Mouse (Mus musculus): ENCODE data around the gene Snai3. TPM values are rescaled to one million over a fixed set of nuclear protein-coding genes. Genes with fewer than 3 reads are reported as not detected.

The Snai3 gene
- polyA plus RNA-seq, 1 experiment from 2014 or later, result 1.4 TPM

DNA sequence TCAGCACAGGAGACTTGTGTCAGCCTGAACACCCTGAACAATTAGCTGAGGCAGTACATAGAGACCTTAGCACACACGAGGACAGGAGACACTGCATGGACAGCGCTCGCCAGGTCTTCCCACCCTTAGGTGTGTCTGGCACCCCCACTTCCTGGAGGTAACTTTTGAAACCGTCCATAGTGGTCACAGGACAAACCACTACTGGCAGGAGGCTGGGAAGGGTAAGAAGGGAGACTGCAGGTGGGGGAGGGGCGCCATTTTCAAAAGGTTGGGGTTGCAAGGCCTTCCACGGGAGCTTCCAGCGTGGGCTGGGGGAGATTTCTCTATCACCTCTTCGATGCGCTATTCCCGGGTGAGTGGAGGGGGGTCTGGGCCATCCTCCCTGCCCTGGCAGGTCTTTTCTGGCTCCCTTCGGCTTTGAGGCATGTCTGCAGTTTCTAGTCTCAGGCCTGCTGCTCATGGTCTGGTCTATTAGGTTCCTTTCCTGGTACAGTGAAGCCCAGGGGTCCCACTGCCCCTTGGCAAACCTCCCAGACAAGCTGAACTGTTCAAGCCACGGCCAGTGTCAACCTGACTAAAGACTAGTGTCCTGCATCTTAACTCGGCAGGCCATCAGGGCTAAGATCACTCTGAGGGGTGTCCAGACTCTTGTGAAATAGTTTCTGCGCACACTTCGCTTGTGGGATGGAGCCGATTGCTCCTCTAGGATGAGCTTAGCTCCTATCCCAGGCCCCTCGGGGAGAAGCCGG is 28.7 kb downstream of the Snai3 start:
- Histone ChIP-seq H3K4me1 (replicated peaks; ENCODE audit: control insufficient read depth, insufficient read depth) (no peaks in the 10 kb centered on the region), H3K4me3 (ENCODE audit: low read depth, low read length) (peak overlapping the region; percentile 48), H3K4me2 (replicated peaks; ENCODE audit: low read depth) (peak overlapping the region; percentile 71), H3K27me3 (ENCODE audit: control insufficient read depth, insufficient read depth, low read length) (no peaks in the 10 kb centered on the region), H3K9ac (ENCODE audit: low read length) (peak overlapping the region; percentile 66), H3K9me3 (ENCODE audit: control insufficient read depth, low read length) (no peaks in the 10 kb centered on the region), H3K36me3 (ENCODE audit: control insufficient read depth, insufficient read depth, low read length) (peaks cover 12% of the 10 kb centered on the region; the same call in 1 of the 2 replicates), H3K27ac (replicated peaks) (peak overlapping the region; percentile 84)
- 31% methylated on average over 18 of the region's 18 CpGs for WGBS
- ATAC-seq (ENCODE audit: low FRiP score, low TSS enrichment), result peak; percentile 9
- peak; percentile 51 for DNase-seq (ENCODE audit: low spot score)
- no peak for TF ChIP-seq CTCF (IDR thresholded peaks at IDR 0.05; ENCODE audit: low read depth)
- no peak for TF ChIP-seq EP300 (optimal IDR thresholded peaks at IDR 0.05)

DNA sequence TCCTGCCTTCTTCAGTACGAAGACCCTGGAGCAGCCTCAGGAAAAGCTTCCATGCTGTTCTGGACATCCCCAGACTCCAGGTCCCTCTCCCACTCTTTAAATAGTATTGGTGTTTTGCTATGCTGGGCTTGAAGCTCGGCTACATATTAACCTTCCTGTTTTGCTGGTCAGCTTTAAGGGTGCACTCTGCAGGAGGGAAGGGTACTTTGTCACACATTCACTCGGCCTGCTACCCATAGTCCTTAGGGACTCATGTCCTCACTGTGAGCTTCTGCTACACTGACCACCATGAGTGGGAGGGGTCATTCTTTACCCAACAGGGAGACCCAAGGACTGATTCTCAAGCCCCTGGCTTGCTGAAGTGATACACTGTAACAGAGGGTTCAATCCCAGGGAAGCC is 29.9 kb downstream of the Snai3 start:
- H3K4me3 ChIP-seq (ENCODE audit: low read depth, low read length), result no peak overlapping the region
- no peak for TF ChIP-seq CTCF (IDR thresholded peaks at IDR 0.05; ENCODE audit: low read depth)
- no peak for TF ChIP-seq EP300 (optimal IDR thresholded peaks at IDR 0.05)
- DNase-seq (ENCODE audit: low spot score), result no peak
- H3K36me3 ChIP-seq (ENCODE audit: control insufficient read depth, insufficient read depth, low read length), result peaks cover 3% of the 10 kb centered on the region; the same call in 1 of the 2 replicates
- ATAC-seq (ENCODE audit: low FRiP score, low TSS enrichment), result no peak
- no peaks in the 10 kb centered on the region for H3K27me3 ChIP-seq (ENCODE audit: control insufficient read depth, insufficient read depth, low read length)
- no peaks in the 10 kb centered on the region for H3K4me1 ChIP-seq (replicated peaks; ENCODE audit: control insufficient read depth, insufficient read depth)
- H3K4me2 ChIP-seq (replicated peaks; ENCODE audit: low read depth), result no peak overlapping the region
- WGBS, result 75% methylated on average over 3 of the region's 3 CpGs
- no peak overlapping the region for H3K9ac ChIP-seq (ENCODE audit: low read length)
- H3K27ac ChIP-seq (replicated peaks), result no peak overlapping the region
- H3K9me3 ChIP-seq (ENCODE audit: control insufficient read depth, low read length), result no peaks in the 10 kb centered on the region

DNA sequence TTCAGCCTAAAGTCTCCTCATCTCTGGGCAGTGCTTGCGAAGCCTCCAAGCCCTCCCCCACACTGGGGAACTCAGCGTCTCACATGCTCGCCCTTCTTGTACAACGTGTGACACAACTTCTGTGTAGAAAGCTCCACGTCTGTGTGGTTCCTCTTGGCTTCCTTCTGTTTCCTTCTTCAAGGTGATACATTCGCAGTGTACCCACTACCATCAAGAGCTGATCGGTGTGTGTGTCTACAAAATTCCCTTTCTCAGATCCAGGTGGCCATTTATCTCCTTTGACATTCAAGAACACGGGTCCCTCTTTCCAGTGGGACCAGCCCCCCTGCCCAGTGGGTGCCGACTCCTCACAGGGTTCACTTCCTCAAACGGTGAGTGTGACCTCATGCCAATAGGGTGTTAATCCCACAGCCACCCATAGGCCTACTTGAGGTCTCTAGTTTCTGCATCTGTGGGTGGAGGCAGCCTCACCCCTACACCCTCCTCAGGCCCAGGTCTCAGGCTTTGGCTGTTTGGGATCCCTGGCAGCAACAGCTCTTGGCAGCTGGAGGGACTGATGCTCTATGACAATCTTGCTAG is 30.4 kb downstream of the Snai3 start:
- no peak for DNase-seq (ENCODE audit: low spot score)
- no peak overlapping the region for H3K27ac ChIP-seq (replicated peaks)
- H3K9me3 ChIP-seq (ENCODE audit: control insufficient read depth, low read length), result no peaks in the 10 kb centered on the region
- TF ChIP-seq CTCF (IDR thresholded peaks at IDR 0.05; ENCODE audit: low read depth) (no peak), EP300 (optimal IDR thresholded peaks at IDR 0.05) (no peak)
- H3K4me1 ChIP-seq (replicated peaks; ENCODE audit: control insufficient read depth, insufficient read depth), result no peaks in the 10 kb centered on the region
- no peak overlapping the region for H3K4me3 ChIP-seq (ENCODE audit: low read depth, low read length)
- H3K4me2 ChIP-seq (replicated peaks; ENCODE audit: low read depth), result no peak overlapping the region
- ATAC-seq (ENCODE audit: low FRiP score, low TSS enrichment), result no peak
- 82% methylated on average over 10 of the region's 10 CpGs for WGBS
- H3K27me3 ChIP-seq (ENCODE audit: control insufficient read depth, insufficient read depth, low read length), result no peaks in the 10 kb centered on the region
- peaks cover 3% of the 10 kb centered on the region; the same call in 1 of the 2 replicates for H3K36me3 ChIP-seq (ENCODE audit: control insufficient read depth, insufficient read depth, low read length)
- no peak overlapping the region for H3K9ac ChIP-seq (ENCODE audit: low read length)

DNA sequence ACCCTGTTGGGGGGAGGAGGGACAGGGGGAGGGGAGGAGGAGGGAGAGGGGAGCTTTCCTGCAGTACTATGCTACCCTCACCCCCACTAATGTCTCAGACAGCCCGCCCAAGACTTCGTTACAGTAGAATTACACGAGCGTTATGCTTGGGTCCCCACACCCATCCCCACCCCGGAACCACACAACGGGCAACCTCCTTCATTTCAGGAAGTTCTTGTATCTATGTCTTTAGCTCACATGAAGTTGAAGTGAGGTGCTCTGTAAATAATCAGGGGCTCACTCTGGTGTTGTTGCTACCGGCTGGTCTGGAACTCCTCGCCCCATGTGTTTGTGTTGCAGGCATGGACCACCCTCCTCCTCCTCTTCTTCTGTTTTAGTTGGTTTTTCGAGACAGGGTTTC is 32.4 kb downstream of the Snai3 start:
- Histone ChIP-seq H3K27ac (replicated peaks) (no peak overlapping the region), H3K4me1 (replicated peaks; ENCODE audit: control insufficient read depth, insufficient read depth) (no peaks in the 10 kb centered on the region), H3K27me3 (ENCODE audit: control insufficient read depth, insufficient read depth, low read length) (no peaks in the 10 kb centered on the region), H3K4me2 (replicated peaks; ENCODE audit: low read depth) (no peak overlapping the region), H3K4me3 (ENCODE audit: low read depth, low read length) (no peak overlapping the region), H3K36me3 (ENCODE audit: control insufficient read depth, insufficient read depth, low read length) (no peaks in the 10 kb centered on the region), H3K9me3 (ENCODE audit: control insufficient read depth, low read length) (no peaks in the 10 kb centered on the region), H3K9ac (ENCODE audit: low read length) (no peak overlapping the region)
- ATAC-seq (ENCODE audit: low FRiP score, low TSS enrichment) (no peak), DNase-seq (ENCODE audit: low spot score) (no peak)
- TF ChIP-seq CTCF (IDR thresholded peaks at IDR 0.05; ENCODE audit: low read depth) (no peak), EP300 (optimal IDR thresholded peaks at IDR 0.05) (no peak)
- 84% methylated on average over 9 of the region's 9 CpGs for WGBS

GRCm38 (mm10) chr8:122427607-122428006 is 32.9 kb downstream of the Snai3 start:
- TF ChIP-seq EP300 (optimal IDR thresholded peaks at IDR 0.05) (no peak), CTCF (IDR thresholded peaks at IDR 0.05; ENCODE audit: low read depth) (no peak)
- no peak for ATAC-seq (ENCODE audit: low FRiP score, low TSS enrichment)
- no peaks in the 10 kb centered on the region for H3K27me3 ChIP-seq (ENCODE audit: control insufficient read depth, insufficient read depth, low read length)
- H3K4me3 ChIP-seq (ENCODE audit: low read depth, low read length), result no peak overlapping the region
- H3K9me3 ChIP-seq (ENCODE audit: control insufficient read depth, low read length), result no peaks in the 10 kb centered on the region
- no peak overlapping the region for H3K27ac ChIP-seq (replicated peaks)
- H3K36me3 ChIP-seq (ENCODE audit: control insufficient read depth, insufficient read depth, low read length), result no peaks in the 10 kb centered on the region
- no peak overlapping the region for H3K4me2 ChIP-seq (replicated peaks; ENCODE audit: low read depth)
- no peak overlapping the region for H3K9ac ChIP-seq (ENCODE audit: low read length)
- no peaks in the 10 kb centered on the region for H3K4me1 ChIP-seq (replicated peaks; ENCODE audit: control insufficient read depth, insufficient read depth)
- no peak for DNase-seq (ENCODE audit: low spot score)
- WGBS, result 87% methylated on average over 7 of the region's 7 CpGs

GRCm38 (mm10) chr8:122426145-122426544 is 34.4 kb downstream of the Snai3 start:
- Histone ChIP-seq H3K4me2 (replicated peaks; ENCODE audit: low read depth) (no peak overlapping the region), H3K9me3 (ENCODE audit: control insufficient read depth, low read length) (no peaks in the 10 kb centered on the region), H3K27ac (replicated peaks) (no peak overlapping the region), H3K4me1 (replicated peaks; ENCODE audit: control insufficient read depth, insufficient read depth) (no peaks in the 10 kb centered on the region), H3K36me3 (ENCODE audit: control insufficient read depth, insufficient read depth, low read length) (no peaks in the 10 kb centered on the region), H3K27me3 (ENCODE audit: control insufficient read depth, insufficient read depth, low read length) (no peaks in the 10 kb centered on the region), H3K4me3 (ENCODE audit: low read depth, low read length) (no peak overlapping the region), H3K9ac (ENCODE audit: low read length) (no peak overlapping the region)
- ATAC-seq (ENCODE audit: low FRiP score, low TSS enrichment), result no peak
- TF ChIP-seq CTCF (IDR thresholded peaks at IDR 0.05; ENCODE audit: low read depth), result no peak
- no peak for TF ChIP-seq EP300 (optimal IDR thresholded peaks at IDR 0.05)
- DNase-seq (ENCODE audit: low spot score), result no peak
- WGBS, result 73% methylated on average over 9 of the region's 9 CpGs

Data from stomach, postnatal 0 days (tissue).